Mouse (Mus musculus) limb, embryonic 12.5 days (tissue): ENCODE data around the gene Mef2a. TPM values are rescaled to one million over a fixed set of nuclear protein-coding genes. Genes with fewer than 3 reads are reported as not detected.

Experiments
- ATAC-seq: fragments of 200-750 bp; cut with Nextera tagmentation; 2 replicates; pipeline ENCODE4 v1.8.0; 2017; ENCODE audit warnings: low read depth, moderate TSS enrichment; ENCODE audit not compliant: insufficient number of reproducible peaks, insufficient read depth, low FRiP score, low TSS enrichment
- H3K27ac ChIP-seq: fragments of 300-500 bp; sonication (generic); 2 replicates; pipeline ENCODE4 v1.5.1; 2016; ENCODE audit warnings: mild to moderate bottlenecking, moderate library complexity
- H3K27me3 ChIP-seq: fragments of 300-500 bp; sonication (generic); 2 replicates; pipeline ENCODE4 v1.6.1; 2016; ENCODE audit warnings: mild to moderate bottlenecking, moderate library complexity
- H3K36me3 ChIP-seq: fragments of 300-500 bp; sonication (generic); 2 replicates; pipeline ENCODE4 v1.6.1; 2016; ENCODE audit warnings: mild to moderate bottlenecking, moderate library complexity
- H3K4me1 ChIP-seq: fragments of 300-500 bp; sonication (generic); replicated peaks from 2 replicates; pipeline ENCODE4 v1.6.1; 2016
- H3K4me2 ChIP-seq: fragments of 300-500 bp; sonication (generic); 2 replicates; pipeline ENCODE4 v1.6.1; 2016; ENCODE audit warnings: mild to moderate bottlenecking, moderate library complexity
- H3K4me3 ChIP-seq: fragments of 300-500 bp; sonication (generic); replicated peaks from 2 replicates; pipeline ENCODE4 v1.5.1; 2016; ENCODE audit warnings: mild to moderate bottlenecking
- H3K9ac ChIP-seq: fragments of 300-500 bp; sonication (generic); replicated peaks from 2 replicates; pipeline ENCODE4 v1.6.1; 2016; ENCODE audit warnings: mild to moderate bottlenecking, moderate library complexity
- H3K9me3 ChIP-seq: fragments of 300-500 bp; sonication (generic); 2 replicates; pipeline ENCODE4 v1.6.1; 2016; ENCODE audit warnings: mild to moderate bottlenecking, moderate library complexity
- WGBS: fragments of 180-500 bp; shearing (Covaris S2); methylation state at CpG from one replicate; pipeline ENCODE4 v1.1.7; 2016; 5-methylcytosine and 5-hydroxymethylcytosine counted together
- polyA plus RNA-seq: library from polyadenylated mRNA; unstranded; fragments of >200 nt; fragmentation: Nextera tagmentation; extraction: Ambion mirVana; gene quantifications from 2 replicates; pipeline ENCODE4 v1.2.1, GENCODE M21; 2016

The Mef2a gene
- polyA plus RNA-seq, 1 experiment from 2014 or later, result 30.3 TPM

- 76% methylated on average over 1 of the region's 1 CpGs for WGBS
- no peak for ATAC-seq
- Histone ChIP-seq H3K4me2 (no peak overlapping the region), H3K27me3 (no peaks in the 10 kb centered on the region), H3K9ac (no peak overlapping the region; the same call in 1 of the 2 replicates), H3K4me3 (no peak overlapping the region), H3K27ac (0 out of 2 replicates have a peak overlapping the region, but pooled peaks have one; percentile 29), H3K36me3 (peaks cover 47% of the 10 kb centered on the region), H3K4me1 (peaks cover 16% of the 10 kb centered on the region), H3K9me3 (no peaks in the 10 kb centered on the region)
Observed at GRCm38 (mm10) chr7:67227538-67227937, 145.1 kb downstream of the Mef2a start.

- peaks cover 19% of the 10 kb centered on the region for H3K4me1 ChIP-seq
- H3K9ac ChIP-seq, result no peak overlapping the region
- WGBS, result 92% methylated on average over 15 of the region's 15 CpGs
- H3K36me3 ChIP-seq, result peaks cover 38% of the 10 kb centered on the region
- ATAC-seq, result no peak
- H3K4me3 ChIP-seq, result no peak overlapping the region
- H3K9me3 ChIP-seq, result no peaks in the 10 kb centered on the region
- no peaks in the 10 kb centered on the region for H3K27me3 ChIP-seq
- no peak overlapping the region for H3K4me2 ChIP-seq
- H3K27ac ChIP-seq, result no peak overlapping the region
Observed at GRCm38 (mm10) chr7:67225943-67226625, 146.6 kb downstream of the Mef2a start.

DNA sequence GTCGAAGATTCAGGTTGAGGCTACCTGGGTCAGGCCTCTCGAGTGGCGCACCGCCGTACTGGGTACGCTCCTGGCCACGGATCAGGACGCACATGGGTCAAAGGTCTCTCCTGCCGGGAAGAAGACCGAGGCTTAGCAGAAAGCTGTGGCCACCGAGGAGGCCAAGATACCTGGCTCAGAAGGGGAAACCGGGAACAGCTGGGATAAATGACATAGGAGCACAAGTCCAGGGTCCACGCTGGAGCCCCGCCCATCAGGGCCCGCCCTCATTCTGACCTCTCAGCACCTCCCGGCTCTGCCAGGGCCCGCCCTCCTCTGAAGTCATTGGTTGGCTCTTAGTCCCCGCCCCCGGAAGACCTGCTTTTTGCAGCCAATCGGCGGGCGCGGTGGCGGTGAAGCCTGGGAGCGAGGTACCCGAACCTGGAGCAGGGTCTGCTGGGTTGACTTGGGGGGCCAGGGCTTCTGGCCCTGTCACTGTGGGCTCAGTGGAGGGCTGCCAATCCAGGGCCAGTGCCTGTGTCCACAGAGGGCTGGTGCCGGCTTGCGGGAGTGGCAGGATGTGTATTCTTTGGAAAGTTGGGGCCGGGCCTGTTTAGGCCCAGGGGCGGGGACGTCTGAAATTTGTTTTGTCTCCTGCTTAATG is 150.3 kb downstream of the Mef2a start, which contains the start of gene Lysmd4:
Lysmd4 (plus strand) TSS at position 325 of the 643 bp plus-strand sequence.
- Histone ChIP-seq H3K4me2 (peak within 1 kb of the TSS; percentile 87), H3K9me3 (no peaks in the 10 kb centered on the region), H3K4me3 (peak within 1 kb of the TSS; percentile 82), H3K27ac (0 out of 2 replicates have a peak within 1 kb of the TSS, but pooled peaks have one; percentile 25), H3K9ac (peak within 1 kb of the TSS; percentile 75), H3K27me3 (no peaks in the 10 kb centered on the region), H3K36me3 (peaks cover 30% of the 10 kb centered on the region), H3K4me1 (peaks cover 15% of the 10 kb centered on the region)
- 7% methylated on average over 31 of the region's 31 CpGs for WGBS
- ATAC-seq, result peak; percentile 96

DNA sequence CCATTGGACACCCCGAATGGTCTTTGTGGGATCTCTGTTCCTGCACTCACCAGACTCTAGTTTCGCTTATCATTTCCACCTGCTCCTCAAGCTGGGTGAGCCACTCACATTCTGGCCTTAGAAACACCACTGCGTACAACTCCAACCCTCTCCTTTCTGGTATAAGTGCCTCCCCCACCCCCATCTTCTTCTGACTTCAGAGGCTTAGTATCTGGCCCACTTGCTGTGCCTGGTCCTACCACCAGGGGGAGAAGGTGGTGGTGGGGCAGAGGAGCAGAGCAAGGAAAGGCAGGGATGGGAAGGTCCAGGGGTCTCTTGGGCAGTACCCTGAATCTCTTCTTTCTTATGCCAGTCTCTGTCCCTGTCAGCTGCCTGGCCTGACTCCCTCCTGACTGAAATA is 155.6 kb downstream of the Mef2a start:
- Histone ChIP-seq H3K27ac (no peak overlapping the region), H3K27me3 (no peaks in the 10 kb centered on the region), H3K4me3 (no peak overlapping the region), H3K4me1 (peaks cover 2% of the 10 kb centered on the region; the same call in 1 of the 2 replicates), H3K9ac (no peak overlapping the region), H3K9me3 (no peaks in the 10 kb centered on the region), H3K36me3 (no peaks in the 10 kb centered on the region), H3K4me2 (no peak overlapping the region)
- WGBS, result 70% methylated on average over 3 of the region's 3 CpGs
- ATAC-seq, result no peak

- Histone ChIP-seq H3K27ac (no peak overlapping the region), H3K27me3 (no peaks in the 10 kb centered on the region), H3K9me3 (no peaks in the 10 kb centered on the region), H3K4me3 (no peak overlapping the region), H3K9ac (no peak overlapping the region), H3K36me3 (no peaks in the 10 kb centered on the region), H3K4me2 (no peak overlapping the region), H3K4me1 (no peaks in the 10 kb centered on the region)
- no peak for ATAC-seq
- WGBS, result 85% methylated on average over 6 of the region's 6 CpGs
Observed at GRCm38 (mm10) chr7:67216351-67216750, 156.3 kb downstream of the Mef2a start.

DNA sequence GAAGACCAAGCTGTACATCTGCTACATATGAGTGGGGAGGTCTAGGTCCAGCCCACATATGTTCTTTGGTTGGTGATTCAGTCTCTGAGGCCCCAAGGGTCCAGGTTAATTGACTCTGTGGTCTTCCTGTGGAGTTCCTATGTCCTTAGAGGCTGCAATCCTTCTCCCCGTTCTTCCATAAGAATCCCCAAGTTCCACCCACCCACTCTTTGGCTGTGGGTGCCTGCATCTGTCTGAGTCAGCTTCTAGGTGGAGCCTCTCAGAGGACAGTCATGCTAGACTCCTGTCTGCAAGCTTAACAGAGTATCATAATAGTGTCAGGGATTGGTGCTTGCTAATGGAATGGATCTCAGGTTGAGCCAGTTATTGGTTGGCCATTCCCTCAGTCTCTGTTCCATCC is 159.1 kb downstream of the Mef2a start:
- no peaks in the 10 kb centered on the region for H3K4me1 ChIP-seq
- no peak for ATAC-seq
- H3K9me3 ChIP-seq, result no peaks in the 10 kb centered on the region
- no peaks in the 10 kb centered on the region for H3K36me3 ChIP-seq
- no peak overlapping the region for H3K4me3 ChIP-seq
- H3K27ac ChIP-seq, result no peak overlapping the region
- H3K4me2 ChIP-seq, result no peak overlapping the region
- WGBS, result 94% methylated on average over 1 of the region's 1 CpGs
- H3K27me3 ChIP-seq, result no peaks in the 10 kb centered on the region; the same call in 1 of the 2 replicates
- no peak overlapping the region for H3K9ac ChIP-seq

DNA sequence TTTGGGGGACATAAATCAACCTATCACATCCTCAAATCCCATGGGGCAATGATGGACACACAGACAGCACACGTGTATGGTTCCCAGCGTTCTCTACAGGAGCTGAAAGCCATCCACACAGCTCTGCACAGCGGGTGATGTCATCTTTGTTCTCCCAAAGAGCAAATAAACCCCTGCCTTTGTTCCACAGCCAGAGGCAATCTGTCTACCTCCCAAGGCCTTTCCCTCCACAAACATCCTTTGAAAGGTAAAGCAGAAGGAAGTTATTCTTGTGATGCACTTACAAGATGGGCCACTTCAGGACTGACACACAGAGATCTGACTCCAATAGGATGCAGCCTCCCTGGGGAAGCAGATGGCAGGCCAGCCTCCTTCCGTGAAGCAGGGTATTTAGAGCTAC is 160.7 kb downstream of the Mef2a start:
- WGBS, result 66% methylated on average over 4 of the region's 4 CpGs
- no peak overlapping the region for H3K9ac ChIP-seq
- H3K27ac ChIP-seq, result no peak overlapping the region
- no peaks in the 10 kb centered on the region for H3K36me3 ChIP-seq
- H3K27me3 ChIP-seq, result no peaks in the 10 kb centered on the region; the same call in 1 of the 2 replicates
- no peaks in the 10 kb centered on the region for H3K4me1 ChIP-seq
- no peak overlapping the region for H3K4me3 ChIP-seq
- no peak overlapping the region for H3K4me2 ChIP-seq
- no peaks in the 10 kb centered on the region for H3K9me3 ChIP-seq
- no peak for ATAC-seq

- H3K9me3 ChIP-seq, result no peaks in the 10 kb centered on the region
- H3K4me1 ChIP-seq, result no peaks in the 10 kb centered on the region
- H3K36me3 ChIP-seq, result no peaks in the 10 kb centered on the region
- no peak for ATAC-seq
- no peak overlapping the region for H3K27ac ChIP-seq
- WGBS, result 56% methylated on average over 6 of the region's 6 CpGs
- H3K4me3 ChIP-seq, result no peak overlapping the region
- no peak overlapping the region for H3K4me2 ChIP-seq
- no peak overlapping the region for H3K9ac ChIP-seq
- H3K27me3 ChIP-seq, result no peaks in the 10 kb centered on the region; the same call in 1 of the 2 replicates
Observed at GRCm38 (mm10) chr7:67211341-67211740, 161.3 kb downstream of the Mef2a start.

GRCm38 (mm10) chr7:67210004-67210833 is 162.4 kb downstream of the Mef2a start:
- Histone ChIP-seq H3K4me1 (no peaks in the 10 kb centered on the region), H3K36me3 (no peaks in the 10 kb centered on the region), H3K4me2 (no peak overlapping the region), H3K9ac (no peak overlapping the region), H3K4me3 (no peak overlapping the region), H3K27me3 (no peaks in the 10 kb centered on the region; the same call in 1 of the 2 replicates), H3K27ac (no peak overlapping the region), H3K9me3 (no peaks in the 10 kb centered on the region)
- WGBS, result 69% methylated on average over 6 of the region's 6 CpGs
- no peak for ATAC-seq

DNA sequence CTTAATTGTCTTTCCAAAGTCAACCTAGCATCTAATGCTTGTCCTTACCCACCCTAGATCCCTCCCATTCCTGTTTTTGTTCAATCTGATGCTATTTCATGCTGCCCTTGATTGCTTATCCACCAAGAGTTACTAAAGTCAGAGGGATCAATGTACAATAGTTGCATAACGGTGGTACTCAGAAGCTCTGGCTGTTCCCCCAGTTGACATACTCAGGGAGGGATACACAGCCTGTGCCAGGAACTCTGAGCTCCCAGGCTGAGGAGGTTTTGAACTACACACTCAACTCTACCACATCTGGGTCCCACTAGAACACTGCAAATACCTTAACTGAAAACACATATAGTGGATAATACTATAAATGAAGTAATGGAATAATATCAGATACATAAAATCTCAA is 164.3 kb downstream of the Mef2a start:
- no peaks in the 10 kb centered on the region for H3K9me3 ChIP-seq
- no peak overlapping the region for H3K4me2 ChIP-seq
- H3K27me3 ChIP-seq, result no peaks in the 10 kb centered on the region; the same call in 1 of the 2 replicates
- H3K4me3 ChIP-seq, result no peak overlapping the region
- 74% methylated on average over 1 of the region's 1 CpGs for WGBS
- no peak for ATAC-seq
- H3K27ac ChIP-seq, result no peak overlapping the region
- H3K9ac ChIP-seq, result no peak overlapping the region
- H3K36me3 ChIP-seq, result no peaks in the 10 kb centered on the region
- H3K4me1 ChIP-seq, result no peaks in the 10 kb centered on the region

GRCm38 (mm10) chr7:67207701-67208100 is 165.0 kb downstream of the Mef2a start:
- Histone ChIP-seq H3K9me3 (no peaks in the 10 kb centered on the region), H3K9ac (no peak overlapping the region), H3K36me3 (no peaks in the 10 kb centered on the region), H3K27ac (no peak overlapping the region), H3K4me1 (no peaks in the 10 kb centered on the region), H3K4me2 (no peak overlapping the region), H3K27me3 (no peaks in the 10 kb centered on the region; the same call in 1 of the 2 replicates), H3K4me3 (no peak overlapping the region)
- WGBS, result 29% methylated on average over 6 of the region's 6 CpGs
- no peak for ATAC-seq
